Mouse (Mus musculus): Measurements from ENCODE around the gene Nprl2. TPM values are rescaled to one million over a fixed set of nuclear protein-coding genes. Genes with fewer than 3 reads are reported as not detected.

Nprl2 gene
- total RNA-seq, 2 experiments from 2014 or later = 31.1 to 33.1 TPM

- no peak for DNase-seq (ENCODE audit: low spot score in 2 of 2)
These were observed 33.7 kb downstream of the Nprl2 start for GRCm38 (mm10) chr9:107575579-107576356.

- DNase-seq (ENCODE audit: low spot score in 2 of 2) = peak; percentile 62 to 63
These were observed 34.5 kb downstream of the Nprl2 start, which contains the start of gene Hyal1 for GRCm38 (mm10) chr9:107576357-107577107. Gene Hyal1 (plus strand): TSS chr9:107576927.

GRCm38 (mm10) chr9:107577871-107578270 lies 35.8 kb downstream of the Nprl2 start:
- no peak for DNase-seq (ENCODE audit: low spot score in 2 of 2)

GRCm38 (mm10) chr9:107578587-107578986 lies 36.6 kb downstream of the Nprl2 start, which contains the start of gene Naa80:
Gene Naa80 (plus strand): TSS chr9:107578887.
- no peak for DNase-seq (ENCODE audit: low spot score in 2 of 2)

- DNase-seq (ENCODE audit: low spot score in 2 of 2) = no peak
These were observed 37.2 kb downstream of the Nprl2 start for GRCm38 (mm10) chr9:107579023-107579900.

GRCm38 (mm10) chr9:107580501-107581317 lies 38.7 kb downstream of the Nprl2 start, which contains the start of gene Hyal3:
Gene Hyal3 (plus strand): TSS chr9:107580818.
- DNase-seq (ENCODE audit: low spot score in 2 of 2) = peak; percentile 83 to 86

- DNase-seq (ENCODE audit: low spot score in 2 of 2) = no peak
These were observed 39.6 kb downstream of the Nprl2 start for GRCm38 (mm10) chr9:107581584-107581983.

- DNase-seq (ENCODE audit: low spot score in 2 of 2) = no peak
These were observed 40.6 kb downstream of the Nprl2 start for GRCm38 (mm10) chr9:107582509-107583062.

GRCm38 (mm10) chr9:107583174-107583573 lies 41.1 kb downstream of the Nprl2 start:
- no peak for DNase-seq (ENCODE audit: low spot score in 2 of 2)

GRCm38 (mm10) chr9:107586504-107586903 lies 44.5 kb downstream of the Nprl2 start:
- no peak for DNase-seq (ENCODE audit: low spot score in 2 of 2)

GRCm38 (mm10) chr9:107586974-107587832 lies 45.2 kb downstream of the Nprl2 start, which contains the start of gene Ifrd2:
Gene Ifrd2 (plus strand): TSS chr9:107587642.
- peak; percentile 93 to 95 for DNase-seq (ENCODE audit: low spot score in 2 of 2)

GRCm38 (mm10) chr9:107587833-107588639 lies 46.0 kb downstream of the Nprl2 start:
- peak in 1 of 2 experiments; percentile 51 for DNase-seq (ENCODE audit: low spot score in 2 of 2)

- DNase-seq (ENCODE audit: low spot score in 2 of 2) = no peak
These were observed 48.2 kb downstream of the Nprl2 start for GRCm38 (mm10) chr9:107590058-107590772.

- DNase-seq (ENCODE audit: low spot score in 2 of 2) = no peak
These were observed 48.7 kb downstream of the Nprl2 start for GRCm38 (mm10) chr9:107590773-107591060.

GRCm38 (mm10) chr9:107593101-107593976 lies 51.3 kb downstream of the Nprl2 start:
- DNase-seq (ENCODE audit: low spot score in 2 of 2) = no peak

GRCm38 (mm10) chr9:107594281-107595062 lies 52.4 kb downstream of the Nprl2 start:
- DNase-seq (ENCODE audit: low spot score in 2 of 2) = no peak
